Mouse (Mus musculus): ENCODE measurements at regions not wholly inside any gene's neighbourhood (a gene's known extent, or its start where the extent isn't known, plus 50 kb on each side); places are given as distances from the start of the nearest gene placed in this dataset.

DNA sequence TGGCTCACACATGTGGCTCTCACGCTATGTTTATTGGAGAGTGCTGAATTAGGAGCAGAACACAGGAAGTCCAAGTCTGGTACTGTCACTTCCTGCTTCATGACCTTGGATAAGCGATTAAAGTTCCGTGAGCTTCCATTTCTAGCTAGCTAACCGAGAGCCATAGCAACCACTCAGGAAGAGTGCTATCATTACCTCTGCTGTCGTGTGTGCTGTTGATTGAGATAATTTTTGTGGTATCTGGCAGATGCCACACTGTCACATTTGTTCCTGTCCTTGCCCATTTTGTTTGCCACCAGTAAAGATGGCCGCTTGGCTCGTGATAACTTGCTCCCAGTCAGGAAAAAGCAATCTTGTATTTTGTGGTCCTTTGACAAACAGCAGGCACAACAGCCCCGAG, 230.6 kb downstream of the Kcnrg start:
- Histone ChIP-seq H3K9ac (replicated peaks; ENCODE audit: low read length) (no peak overlapping the region), H3K9me3 (ENCODE audit: control insufficient read depth, low read length) (no peaks in the 10 kb centered on the region), H3K4me1 (ENCODE audit: control insufficient read depth, insufficient read depth, low read length) (no peaks in the 10 kb centered on the region), H3K36me3 (ENCODE audit: control insufficient read depth, insufficient read depth, low read length) (no peaks in the 10 kb centered on the region), H3K27me3 (ENCODE audit: control insufficient read depth, insufficient read depth, low read length) (no peaks in the 10 kb centered on the region), H3K4me3 (replicated peaks; ENCODE audit: low read depth, low read length) (no peak overlapping the region), H3K27ac (replicated peaks; ENCODE audit: low read depth, low read length) (no peak overlapping the region), H3K4me2 (ENCODE audit: low read length) (no peak overlapping the region)
- DNase-seq (no peak), ATAC-seq (ENCODE audit: low FRiP score, low TSS enrichment) (no peak)
- 89% methylated on average over 8 of the region's 8 CpGs for WGBS

DNA sequence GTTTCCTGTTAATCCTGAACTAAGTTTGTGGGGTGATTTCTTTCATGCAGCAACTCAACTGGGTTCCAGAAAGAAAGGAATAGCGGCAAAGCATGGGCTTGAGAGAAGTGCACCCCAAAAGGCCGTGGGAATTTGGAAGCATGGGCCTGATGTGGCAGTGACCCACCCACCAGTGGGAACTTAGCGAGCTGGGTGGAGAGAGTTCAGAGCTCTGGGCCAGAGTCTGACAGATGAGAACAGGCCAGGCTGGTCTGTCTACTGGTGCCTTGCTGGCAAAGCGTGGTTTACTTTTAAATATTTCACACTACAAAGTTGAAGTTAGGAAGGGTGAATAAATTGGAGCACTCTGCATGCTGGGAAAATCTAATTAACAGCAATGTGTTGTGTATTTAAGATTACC, 235.2 kb downstream of the Kcnrg start:
- H3K4me1 ChIP-seq (ENCODE audit: control insufficient read depth, insufficient read depth, low read length) = no peaks in the 10 kb centered on the region
- DNase-seq = no peak
- no peak overlapping the region for H3K9ac ChIP-seq (replicated peaks; ENCODE audit: low read length)
- no peaks in the 10 kb centered on the region for H3K36me3 ChIP-seq (ENCODE audit: control insufficient read depth, insufficient read depth, low read length)
- ATAC-seq (ENCODE audit: low FRiP score, low TSS enrichment) = no peak
- 88% methylated on average over 4 of the region's 4 CpGs for WGBS
- H3K27me3 ChIP-seq (ENCODE audit: control insufficient read depth, insufficient read depth, low read length) = no peaks in the 10 kb centered on the region
- no peak overlapping the region for H3K4me2 ChIP-seq (ENCODE audit: low read length)
- H3K27ac ChIP-seq (replicated peaks; ENCODE audit: low read depth, low read length) = no peak overlapping the region
- no peaks in the 10 kb centered on the region for H3K9me3 ChIP-seq (ENCODE audit: control insufficient read depth, low read length)
- H3K4me3 ChIP-seq (replicated peaks; ENCODE audit: low read depth, low read length) = no peak overlapping the region

DNA sequence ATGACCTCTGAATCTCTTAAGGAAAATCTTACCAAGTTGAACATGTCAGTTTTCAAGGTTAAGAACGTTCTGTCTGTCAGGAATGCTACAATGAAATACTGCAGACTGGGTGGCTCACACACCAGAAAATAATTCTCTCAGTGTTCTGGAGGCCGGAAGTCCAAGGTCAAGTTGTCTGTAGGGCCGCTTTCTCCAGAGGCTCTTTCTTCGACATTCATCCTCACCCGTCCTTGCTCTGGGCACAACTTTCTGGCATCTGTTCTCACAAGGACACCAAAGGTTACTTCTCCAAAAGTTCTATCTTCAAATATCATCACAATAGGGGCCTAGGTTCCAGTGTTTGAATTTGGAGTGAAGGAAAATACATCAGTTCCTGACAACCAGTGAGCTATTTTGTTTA, 239.2 kb downstream of the Kcnrg start:
- H3K4me3 ChIP-seq (replicated peaks; ENCODE audit: low read depth, low read length) = no peak overlapping the region
- no peak overlapping the region for H3K27ac ChIP-seq (replicated peaks; ENCODE audit: low read depth, low read length)
- no peaks in the 10 kb centered on the region for H3K27me3 ChIP-seq (ENCODE audit: control insufficient read depth, insufficient read depth, low read length)
- H3K4me1 ChIP-seq (ENCODE audit: control insufficient read depth, insufficient read depth, low read length) = no peaks in the 10 kb centered on the region
- H3K9ac ChIP-seq (replicated peaks; ENCODE audit: low read length) = no peak overlapping the region
- 95% methylated on average over 5 of the region's 5 CpGs for WGBS
- H3K9me3 ChIP-seq (ENCODE audit: control insufficient read depth, low read length) = no peaks in the 10 kb centered on the region
- ATAC-seq (ENCODE audit: low FRiP score, low TSS enrichment) (no peak), DNase-seq (no peak)
- no peaks in the 10 kb centered on the region for H3K36me3 ChIP-seq (ENCODE audit: control insufficient read depth, insufficient read depth, low read length)
- no peak overlapping the region for H3K4me2 ChIP-seq (ENCODE audit: low read length)

DNA sequence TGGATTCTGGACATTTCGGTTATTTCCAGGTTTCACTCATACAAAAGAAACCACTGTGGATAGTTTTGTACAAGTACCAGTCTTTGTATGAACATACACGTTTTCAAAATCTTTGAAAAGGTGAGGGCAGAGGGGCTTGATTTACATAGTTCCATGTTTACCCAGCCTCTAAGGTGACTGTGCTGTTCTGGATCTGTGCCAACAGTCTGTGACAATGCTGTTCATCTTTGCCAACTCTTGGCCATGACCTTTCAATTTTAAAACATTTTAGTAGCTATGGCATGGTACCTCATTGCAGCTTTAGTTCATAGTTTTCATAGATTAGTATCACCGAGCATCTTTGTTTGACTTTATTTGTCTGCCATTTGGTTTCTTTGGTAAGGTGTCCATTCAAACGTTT, 243.0 kb downstream of the Kcnrg start:
- DNase-seq = no peak
- no peaks in the 10 kb centered on the region for H3K9me3 ChIP-seq (ENCODE audit: control insufficient read depth, low read length)
- 86% methylated on average over 4 of the region's 4 CpGs for WGBS
- no peak for ATAC-seq (ENCODE audit: low FRiP score, low TSS enrichment)
- no peak overlapping the region for H3K4me3 ChIP-seq (replicated peaks; ENCODE audit: low read depth, low read length)
- H3K27me3 ChIP-seq (ENCODE audit: control insufficient read depth, insufficient read depth, low read length) = no peaks in the 10 kb centered on the region
- no peak overlapping the region for H3K9ac ChIP-seq (replicated peaks; ENCODE audit: low read length)
- no peaks in the 10 kb centered on the region for H3K4me1 ChIP-seq (ENCODE audit: control insufficient read depth, insufficient read depth, low read length)
- H3K4me2 ChIP-seq (ENCODE audit: low read length) = no peak overlapping the region
- no peaks in the 10 kb centered on the region for H3K36me3 ChIP-seq (ENCODE audit: control insufficient read depth, insufficient read depth, low read length)
- H3K27ac ChIP-seq (replicated peaks; ENCODE audit: low read depth, low read length) = no peak overlapping the region

DNA sequence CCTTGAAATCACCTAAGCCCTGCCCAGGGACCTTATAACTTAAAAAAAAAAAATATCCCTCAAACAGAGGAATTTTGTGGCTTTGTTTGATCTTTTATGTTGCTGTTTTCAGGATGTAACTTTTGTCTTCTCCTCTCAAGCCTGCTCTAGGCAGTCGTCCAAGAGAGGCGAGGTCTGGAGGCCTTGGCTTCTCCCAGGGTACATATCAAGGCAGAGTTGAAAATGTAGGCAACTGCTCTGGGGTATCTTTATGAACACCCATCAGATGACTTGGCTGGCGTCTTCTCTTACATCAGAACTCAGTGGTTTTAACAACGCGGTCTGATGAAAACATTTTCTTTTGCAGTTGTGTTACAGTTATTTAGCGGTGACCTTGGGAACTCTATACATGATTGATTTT, 250.4 kb downstream of the Kcnrg start:
- Histone ChIP-seq H3K9me3 (ENCODE audit: control insufficient read depth, low read length) (no peaks in the 10 kb centered on the region), H3K27me3 (ENCODE audit: control insufficient read depth, insufficient read depth, low read length) (no peaks in the 10 kb centered on the region)
- WGBS = 89% methylated on average over 6 of the region's 6 CpGs

DNA sequence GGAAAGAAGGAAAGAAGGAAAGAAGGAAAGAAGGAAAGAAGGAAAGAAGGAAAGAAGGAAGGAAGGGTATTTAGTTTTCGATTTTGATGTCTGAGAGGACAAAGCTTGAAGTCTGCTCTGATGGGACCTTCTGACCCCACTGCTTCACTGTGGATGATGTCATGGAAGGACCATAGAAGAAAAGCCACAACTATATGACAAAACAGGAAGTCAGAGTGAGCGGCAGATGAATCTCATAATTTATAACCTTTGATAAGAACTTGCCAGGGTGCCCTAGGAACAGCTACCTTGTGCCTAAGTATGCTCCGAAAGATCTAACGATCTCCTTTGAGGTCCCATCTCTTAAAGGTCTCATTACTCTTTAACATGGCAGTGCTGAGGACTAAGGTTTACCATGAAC, 253.4 kb downstream of the Kcnrg start:
- no peaks in the 10 kb centered on the region for H3K4me1 ChIP-seq (ENCODE audit: control insufficient read depth, insufficient read depth, low read length)
- no peak overlapping the region for H3K27ac ChIP-seq (replicated peaks; ENCODE audit: low read depth, low read length)
- no peak overlapping the region for H3K9ac ChIP-seq (replicated peaks; ENCODE audit: low read length)
- no peaks in the 10 kb centered on the region for H3K36me3 ChIP-seq (ENCODE audit: control insufficient read depth, insufficient read depth, low read length)
- 93% methylated on average over 4 of the region's 4 CpGs for WGBS
- H3K9me3 ChIP-seq (ENCODE audit: control insufficient read depth, low read length) = no peaks in the 10 kb centered on the region
- no peak overlapping the region for H3K4me3 ChIP-seq (replicated peaks; ENCODE audit: low read depth, low read length)
- H3K27me3 ChIP-seq (ENCODE audit: control insufficient read depth, insufficient read depth, low read length) = no peaks in the 10 kb centered on the region
- no peak overlapping the region for H3K4me2 ChIP-seq (ENCODE audit: low read length)
- ATAC-seq (ENCODE audit: low FRiP score, low TSS enrichment) = no peak
- no peak for DNase-seq

More for the DNA sequence above, 250.4 kb downstream of the Kcnrg start:
- no peaks in the 10 kb centered on the region for H3K4me1 ChIP-seq (ENCODE audit: control insufficient read depth, insufficient read depth, low read length)
- no peak overlapping the region for H3K9ac ChIP-seq (replicated peaks; ENCODE audit: low read length)
- DNase-seq (no peak), ATAC-seq (ENCODE audit: low FRiP score, low TSS enrichment) (no peak)
- no peak overlapping the region for H3K27ac ChIP-seq (replicated peaks; ENCODE audit: low read depth, low read length)
- no peak overlapping the region for H3K4me3 ChIP-seq (replicated peaks; ENCODE audit: low read depth, low read length)
- H3K4me2 ChIP-seq (ENCODE audit: low read length) = no peak overlapping the region
- H3K36me3 ChIP-seq (ENCODE audit: control insufficient read depth, insufficient read depth, low read length) = no peaks in the 10 kb centered on the region

DNA sequence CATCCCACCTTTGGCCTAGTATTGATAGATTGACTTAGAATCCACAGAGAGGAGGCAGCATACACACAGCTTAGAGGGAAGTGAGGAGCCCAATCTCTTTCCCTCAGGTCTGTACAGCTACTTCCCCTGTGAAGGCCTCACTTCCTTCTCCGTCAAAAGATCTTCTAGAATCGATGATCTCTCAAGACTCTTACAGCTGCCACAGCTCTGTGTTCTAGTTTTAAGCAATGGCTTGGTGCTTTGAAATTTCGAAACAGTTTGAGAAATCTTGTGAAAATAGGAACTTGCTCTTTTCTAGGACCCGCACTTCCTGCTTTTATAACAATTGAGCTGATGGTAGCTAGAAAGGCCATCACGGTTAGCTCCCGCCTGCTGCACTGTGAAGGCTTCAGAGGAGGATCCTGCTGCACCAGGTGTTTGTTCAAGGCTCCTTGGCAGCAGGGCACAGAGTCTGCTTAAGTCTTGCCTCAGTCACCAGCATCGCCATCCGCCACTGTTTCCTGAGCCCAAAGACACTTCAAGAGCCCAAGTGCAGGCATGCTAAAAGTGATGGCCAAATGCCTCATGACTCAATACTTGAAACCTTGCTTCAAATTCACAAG, 254.2 kb downstream of the Kcnrg start:
- no peak overlapping the region for H3K27ac ChIP-seq (replicated peaks; ENCODE audit: low read depth, low read length)
- DNase-seq = no peak
- H3K9me3 ChIP-seq (ENCODE audit: control insufficient read depth, low read length) = no peaks in the 10 kb centered on the region
- 95% methylated on average over 8 of the region's 8 CpGs for WGBS
- H3K4me2 ChIP-seq (ENCODE audit: low read length) = no peak overlapping the region
- H3K27me3 ChIP-seq (ENCODE audit: control insufficient read depth, insufficient read depth, low read length) = no peaks in the 10 kb centered on the region
- ATAC-seq (ENCODE audit: low FRiP score, low TSS enrichment) = no peak
- no peaks in the 10 kb centered on the region for H3K36me3 ChIP-seq (ENCODE audit: control insufficient read depth, insufficient read depth, low read length)
- no peaks in the 10 kb centered on the region for H3K4me1 ChIP-seq (ENCODE audit: control insufficient read depth, insufficient read depth, low read length)
- H3K4me3 ChIP-seq (replicated peaks; ENCODE audit: low read depth, low read length) = no peak overlapping the region
- H3K9ac ChIP-seq (replicated peaks; ENCODE audit: low read length) = no peak overlapping the region

DNA sequence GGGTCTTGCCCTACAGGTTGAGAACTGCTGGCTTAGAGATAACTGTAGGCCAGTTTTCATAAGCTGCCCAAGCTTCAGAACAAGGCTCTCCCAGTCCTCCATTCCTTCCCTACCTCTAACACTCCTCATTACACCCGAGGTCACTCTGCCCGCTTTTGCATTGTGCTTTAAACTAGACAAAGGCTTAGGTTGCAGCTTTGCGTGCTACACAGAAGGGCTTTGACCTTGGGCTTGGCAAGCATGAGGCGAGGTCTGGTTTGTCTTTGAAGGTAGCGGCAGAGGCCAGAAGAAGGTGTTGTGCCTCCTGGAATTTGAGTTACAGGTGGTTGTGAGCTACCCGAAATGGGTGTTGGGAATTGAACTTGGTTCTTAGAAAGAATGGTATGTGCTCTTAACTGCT, 255.7 kb downstream of the Kcnrg start:
- Histone ChIP-seq H3K4me3 (replicated peaks; ENCODE audit: low read depth, low read length) (no peak overlapping the region), H3K9me3 (ENCODE audit: control insufficient read depth, low read length) (no peaks in the 10 kb centered on the region), H3K36me3 (ENCODE audit: control insufficient read depth, insufficient read depth, low read length) (no peaks in the 10 kb centered on the region), H3K4me1 (ENCODE audit: control insufficient read depth, insufficient read depth, low read length) (no peaks in the 10 kb centered on the region), H3K4me2 (ENCODE audit: low read length) (no peak overlapping the region), H3K27me3 (ENCODE audit: control insufficient read depth, insufficient read depth, low read length) (no peaks in the 10 kb centered on the region), H3K27ac (replicated peaks; ENCODE audit: low read depth, low read length) (no peak overlapping the region), H3K9ac (replicated peaks; ENCODE audit: low read length) (no peak overlapping the region)
- 87% methylated on average over 6 of the region's 6 CpGs for WGBS
- DNase-seq (no peak), ATAC-seq (ENCODE audit: low FRiP score, low TSS enrichment) (no peak)

DNA sequence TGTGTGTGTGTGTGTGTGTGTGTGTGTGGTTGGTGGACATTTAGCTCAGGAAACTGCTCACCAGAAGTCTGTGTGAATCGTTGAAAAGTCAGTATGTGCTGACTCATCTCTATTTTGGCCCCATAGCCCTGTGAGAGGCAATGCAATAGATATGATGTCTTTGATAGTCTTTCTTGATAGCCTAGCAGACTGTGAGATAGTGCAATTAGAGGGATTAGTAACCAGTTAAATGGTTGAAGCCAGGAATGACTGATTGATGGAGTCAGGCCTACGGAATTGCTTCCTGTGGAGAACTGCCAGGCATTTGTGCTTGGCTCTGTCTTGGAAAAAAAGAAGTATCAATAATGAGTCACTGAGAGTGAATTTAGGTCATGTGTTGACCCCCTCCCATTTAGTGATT, 256.2 kb downstream of the Kcnrg start:
- Histone ChIP-seq H3K27me3 (ENCODE audit: control insufficient read depth, insufficient read depth, low read length) (no peaks in the 10 kb centered on the region), H3K9me3 (ENCODE audit: control insufficient read depth, low read length) (no peaks in the 10 kb centered on the region), H3K4me2 (ENCODE audit: low read length) (no peak overlapping the region), H3K27ac (replicated peaks; ENCODE audit: low read depth, low read length) (no peak overlapping the region), H3K4me1 (ENCODE audit: control insufficient read depth, insufficient read depth, low read length) (no peaks in the 10 kb centered on the region), H3K4me3 (replicated peaks; ENCODE audit: low read depth, low read length) (no peak overlapping the region), H3K9ac (replicated peaks; ENCODE audit: low read length) (no peak overlapping the region), H3K36me3 (ENCODE audit: control insufficient read depth, insufficient read depth, low read length) (no peaks in the 10 kb centered on the region)
- no peak for ATAC-seq (ENCODE audit: low FRiP score, low TSS enrichment)
- no peak for DNase-seq
- WGBS = 80% methylated on average over 2 of the region's 2 CpGs
